Mouse (Mus musculus): ENCODE data around the gene Ier5. TPM values are rescaled to one million over a fixed set of nuclear protein-coding genes. Genes with fewer than 3 reads are reported as not detected.

The Ier5 gene
- total RNA-seq (2021), result 10 to 100 TPM; 60.4 to 75.1 TPM
- long read RNA-seq, experiment 1, transcript Ier5-201 (1 exons, 3,276 nt), result major isoform, 111 of 111 reads
- long read RNA-seq, experiment 1, partial matches to known transcripts, result 0 of 111 reads
- long read RNA-seq, experiment 1, other reads (novel, unspliced or antisense), result 0 of 111 reads
- long read RNA-seq, experiment 2, transcript Ier5-201 (1 exons, 3,276 nt), result major isoform, 127 of 127 reads
- long read RNA-seq, experiment 2, partial matches to known transcripts, result 0 of 127 reads
- long read RNA-seq, experiment 2, other reads (novel, unspliced or antisense), result 0 of 127 reads

DNA sequence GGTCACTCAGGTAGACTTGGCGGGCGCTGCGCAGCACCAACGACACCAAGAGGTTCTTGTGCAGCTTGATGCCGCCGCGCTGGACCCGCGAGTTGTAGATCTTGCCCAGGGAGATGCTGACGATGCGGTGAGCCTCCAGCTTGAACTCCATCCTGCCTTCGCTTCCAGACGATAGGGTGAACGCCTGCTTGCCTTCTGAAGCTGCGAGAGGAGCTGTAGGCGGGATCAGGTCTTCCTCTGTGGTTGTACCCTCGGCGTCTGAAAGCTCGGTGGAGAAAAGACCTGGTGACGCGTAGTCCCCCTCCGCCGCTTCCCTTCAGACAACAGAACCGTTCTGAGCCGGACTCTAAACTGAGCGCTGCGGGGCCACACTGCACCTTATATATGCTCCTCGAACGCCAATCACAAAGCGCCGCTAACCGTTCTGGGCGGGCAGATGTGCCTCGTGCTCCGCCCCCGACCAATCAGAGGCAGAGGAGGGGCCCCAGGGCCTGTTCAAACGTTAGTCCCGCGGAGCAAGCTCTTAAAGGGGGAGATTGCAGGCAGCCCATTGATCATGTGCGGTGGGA lies at the start of gene Ier5:
Gene Ier5 (minus strand): TSS at position 357 of the 569 bp plus-strand sequence.
- peak; percentile 96 to 98 for DNase-seq (ENCODE audit: extremely low spot score in 1 of 2, low spot score in 2 of 2)
- intact Hi-C loops (cut with DNase I), result loop anchor here (1.0 to 5.0 kb wide), 6 partner anchors 16 to 181 kb away; partner anchors contain the start of gene Stx6
- peak within 1 kb of the TSS; percentile 97 for H3K4me3 ChIP-seq
- no peak; the same call in 1 of the 2 replicates for TF ChIP-seq CTCF (IDR thresholded peaks at IDR 0.05)
- H3K27ac ChIP-seq, result peak within 1 kb of the TSS; percentile 97

DNA sequence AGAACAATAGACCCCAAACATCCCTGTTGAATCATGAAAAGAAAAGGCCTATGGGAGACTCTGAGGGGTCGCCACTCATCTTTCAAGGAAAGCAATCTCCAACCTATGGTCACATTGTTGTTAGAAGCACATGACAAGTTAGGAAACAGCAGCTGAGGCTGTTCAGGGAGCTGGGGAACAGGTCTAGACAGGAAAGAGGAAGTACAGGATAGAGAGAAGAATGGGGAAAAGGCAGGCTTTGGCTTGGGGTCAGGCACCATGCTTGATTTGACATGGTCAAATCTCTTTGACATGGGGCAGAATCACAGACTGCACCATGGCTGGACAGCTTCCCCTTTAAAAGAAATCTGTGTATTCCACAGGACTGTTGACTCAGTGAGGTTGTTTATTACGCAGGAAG lies 47.8 kb upstream of the Ier5 start:
- DNase-seq (ENCODE audit: extremely low spot score in 1 of 2, low spot score in 2 of 2), result no peak
- Histone ChIP-seq H3K27ac (no peak overlapping the region), H3K4me3 (no peak overlapping the region)
- intact Hi-C loops (cut with DNase I), result no loop called here
- TF ChIP-seq CTCF (IDR thresholded peaks at IDR 0.05), result no peak

- TF ChIP-seq CTCF (IDR thresholded peaks at IDR 0.05), result no peak
- Histone ChIP-seq H3K27ac (peak within 1 kb of the TSS; percentile 38), H3K4me3 (peak within 1 kb of the TSS; percentile 43)
- intact Hi-C loops (cut with DNase I), result no loop called here
- no peak for DNase-seq (ENCODE audit: extremely low spot score in 1 of 2, low spot score in 2 of 2)
These were observed 47.1 kb upstream of the Ier5 start, which contains the start of gene Mr1 for GRCm38 (mm10) chr1:155146572-155146980. Gene Mr1, minus strand, starts transcription at chr1:155146814.

- no peak overlapping the region for H3K4me3 ChIP-seq
- TF ChIP-seq CTCF (IDR thresholded peaks at IDR 0.05), result no peak
- intact Hi-C loops (cut with DNase I), result no loop called here
- H3K27ac ChIP-seq, result no peak overlapping the region; the same call in 1 of the 2 replicates
- no peak for DNase-seq (ENCODE audit: extremely low spot score in 1 of 2, low spot score in 2 of 2)
These were observed 46.2 kb upstream of the Ier5 start for GRCm38 (mm10) chr1:155145620-155146019.

DNA sequence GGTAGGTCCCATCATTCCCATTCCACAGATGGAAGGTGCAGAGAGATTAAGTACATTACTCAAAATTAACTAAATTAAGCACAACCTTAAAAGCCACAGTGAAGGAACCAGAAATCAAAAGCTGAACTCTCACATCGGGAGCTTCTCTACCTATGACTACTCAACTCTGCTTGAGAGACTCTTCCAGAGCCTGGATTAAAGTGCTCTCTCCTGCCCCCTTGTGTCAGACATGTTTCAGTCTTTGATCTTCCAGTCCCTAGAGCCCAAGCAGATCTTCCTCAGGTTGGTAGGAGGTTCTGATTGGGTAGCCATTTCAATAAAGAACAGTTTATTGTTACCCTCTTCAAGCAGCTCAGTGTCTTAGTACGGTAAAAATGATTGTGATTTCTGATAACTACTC lies 40.6 kb upstream of the Ier5 start:
- intact Hi-C loops (cut with DNase I), result loop anchor here (1.0 to 2.0 kb wide), 3 partner anchors 41 to 91 kb away; partner anchors contain the start of gene Ier5
- peak; percentile 53 to 67 for DNase-seq (ENCODE audit: extremely low spot score in 1 of 2, low spot score in 2 of 2)
- H3K27ac ChIP-seq, result no peak overlapping the region
- TF ChIP-seq CTCF (IDR thresholded peaks at IDR 0.05), result peak; percentile 77
- H3K4me3 ChIP-seq, result no peak overlapping the region

GRCm38 (mm10) chr1:155138795-155139194 lies 39.4 kb upstream of the Ier5 start:
- intact Hi-C loops (cut with DNase I), result no loop called here
- DNase-seq (ENCODE audit: extremely low spot score in 1 of 2, low spot score in 2 of 2), result no peak
- no peak for TF ChIP-seq CTCF (IDR thresholded peaks at IDR 0.05)
- no peak overlapping the region for H3K4me3 ChIP-seq
- no peak overlapping the region for H3K27ac ChIP-seq

- TF ChIP-seq CTCF (IDR thresholded peaks at IDR 0.05), result no peak
- H3K4me3 ChIP-seq, result no peak overlapping the region
- no peak overlapping the region for H3K27ac ChIP-seq
- no peak for DNase-seq (ENCODE audit: extremely low spot score in 1 of 2, low spot score in 2 of 2)
- intact Hi-C loops (cut with DNase I), result no loop called here
These were observed 35.4 kb upstream of the Ier5 start for GRCm38 (mm10) chr1:155134866-155135265.

- no peak for TF ChIP-seq CTCF (IDR thresholded peaks at IDR 0.05)
These were observed 28.0 kb upstream of the Ier5 start for GRCm38 (mm10) chr1:155127429-155127934.

DNA sequence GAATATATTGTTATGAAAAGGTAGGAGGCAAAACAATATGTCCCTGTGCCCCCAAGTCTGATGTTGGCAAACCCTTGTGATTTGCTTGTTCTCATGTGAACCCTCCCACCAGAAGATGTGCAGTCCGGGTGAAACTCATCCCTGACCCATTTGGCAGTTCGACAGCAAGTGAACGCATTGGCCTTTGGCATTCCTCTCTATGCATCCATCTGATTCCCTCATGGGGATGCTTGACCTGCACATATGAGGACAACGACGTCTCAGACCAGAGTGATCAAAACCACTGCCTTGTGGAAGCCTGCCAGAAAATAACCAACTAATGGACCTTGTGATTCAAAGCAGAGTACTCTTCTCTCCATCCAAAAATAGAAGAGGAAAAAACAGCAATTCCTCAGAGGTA lies 27.3 kb upstream of the Ier5 start:
- no peak for TF ChIP-seq CTCF (IDR thresholded peaks at IDR 0.05)
- intact Hi-C loops (cut with DNase I), result no loop called here
- no peak overlapping the region for H3K27ac ChIP-seq
- no peak for DNase-seq (ENCODE audit: extremely low spot score in 1 of 2, low spot score in 2 of 2)
- no peak overlapping the region for H3K4me3 ChIP-seq

More at GRCm38 (mm10) chr1:155127429-155127934, 28.0 kb upstream of the Ier5 start:
- DNase-seq (ENCODE audit: extremely low spot score in 1 of 2, low spot score in 2 of 2), result no peak
- H3K4me3 ChIP-seq, result no peak overlapping the region
- intact Hi-C loops (cut with DNase I), result no loop called here
- H3K27ac ChIP-seq, result no peak overlapping the region

- intact Hi-C loops (cut with DNase I), result no loop called here
- no peak overlapping the region for H3K27ac ChIP-seq
- no peak for DNase-seq (ENCODE audit: extremely low spot score in 1 of 2, low spot score in 2 of 2)
- no peak overlapping the region for H3K4me3 ChIP-seq
- TF ChIP-seq CTCF (IDR thresholded peaks at IDR 0.05), result no peak
These were observed 25.0 kb upstream of the Ier5 start for GRCm38 (mm10) chr1:155124397-155124796.

GRCm38 (mm10) chr1:155121977-155122939 lies 22.8 kb upstream of the Ier5 start:
- Histone ChIP-seq H3K27ac (no peak overlapping the region), H3K4me3 (no peak overlapping the region)
- TF ChIP-seq CTCF (IDR thresholded peaks at IDR 0.05), result no peak
- intact Hi-C loops (cut with DNase I), result no loop called here
- peak; percentile 21 to 45 for DNase-seq (ENCODE audit: extremely low spot score in 1 of 2, low spot score in 2 of 2)

Data from left cerebral cortex, adult 2 months (tissue).